Mouse (Mus musculus) bone marrow macrophage, adult 2 months (primary cell): ENCODE results near the gene Cubn. TPM values are rescaled to one million over a fixed set of nuclear protein-coding genes. Genes with fewer than 3 reads are reported as not detected.

ENCODE experiments used
- H3K27ac ChIP-seq: 2 replicates; pipeline ENCODE4 v1.5.1; 2012; ENCODE audit warnings: low read depth, low read length; ENCODE audit not compliant: insufficient read depth
- H3K4me1 ChIP-seq: 2 replicates; pipeline ENCODE4 v1.6.1; 2012; ENCODE audit warnings: low read length; ENCODE audit not compliant: control insufficient read depth, insufficient read depth
- H3K4me3 ChIP-seq: 2 replicates; pipeline ENCODE4 v1.5.1; 2012; ENCODE audit warnings: mild to moderate bottlenecking, low read length, moderate library complexity; ENCODE audit not compliant: insufficient read depth
- CTCF ChIP-seq: IDR thresholded peaks from 2 replicates; pipeline ENCODE4 v1.5.1; 2012; ENCODE audit warnings: low read depth, mild to moderate bottlenecking, low read length, moderate library complexity
- POLR2A ChIP-seq: IDR thresholded peaks from 2 replicates; pipeline ENCODE4 v1.6.1; 2012; ENCODE audit warnings: mild to moderate bottlenecking, low read depth, low read length, borderline replicate concordance
- polyA plus RNA-seq: library from polyadenylated mRNA; stranded (reverse); fragments of >200 nt; gene quantifications from 2 replicates; pipeline ENCODE4 v1.2.4, GENCODE M21; 2012; ENCODE audit not compliant: missing spikeins, insufficient read depth, insufficient read length

The Cubn gene
- polyA plus RNA-seq, 1 experiment = 0.08 TPM

DNA sequence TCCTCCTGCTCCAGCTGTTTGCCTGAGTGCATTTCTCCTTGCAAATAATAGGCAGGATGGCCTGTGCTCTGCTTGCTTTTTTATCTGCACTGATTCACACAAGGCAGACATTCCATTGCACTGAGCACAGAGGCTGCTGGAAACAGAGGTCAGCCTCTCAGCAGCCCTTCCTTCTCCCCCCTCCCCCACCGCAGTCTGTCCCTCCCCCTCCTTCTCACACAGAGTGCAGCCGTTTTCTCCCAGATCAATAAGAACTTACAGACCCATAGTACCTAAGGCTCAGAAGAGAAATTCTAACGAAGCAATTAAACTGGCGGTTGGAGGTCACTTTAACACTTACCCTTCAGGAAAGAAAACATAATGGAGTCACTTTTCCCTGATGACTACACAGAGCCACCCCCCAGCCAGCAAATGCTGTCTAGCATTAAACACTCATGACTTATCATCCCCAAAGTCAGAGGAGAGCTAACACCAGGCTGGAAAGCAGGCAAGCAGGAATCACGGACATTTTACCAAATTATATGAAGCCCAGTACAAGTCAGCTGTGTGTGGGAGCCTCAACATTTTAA lies 119.3 kb downstream of the Cubn start:
- Histone ChIP-seq H3K4me1 (no peaks in the 10 kb centered on the region), H3K27ac (no peak overlapping the region), H3K4me3 (no peak overlapping the region)
- no peak for TF ChIP-seq CTCF
- TF ChIP-seq POLR2A = no peak

DNA sequence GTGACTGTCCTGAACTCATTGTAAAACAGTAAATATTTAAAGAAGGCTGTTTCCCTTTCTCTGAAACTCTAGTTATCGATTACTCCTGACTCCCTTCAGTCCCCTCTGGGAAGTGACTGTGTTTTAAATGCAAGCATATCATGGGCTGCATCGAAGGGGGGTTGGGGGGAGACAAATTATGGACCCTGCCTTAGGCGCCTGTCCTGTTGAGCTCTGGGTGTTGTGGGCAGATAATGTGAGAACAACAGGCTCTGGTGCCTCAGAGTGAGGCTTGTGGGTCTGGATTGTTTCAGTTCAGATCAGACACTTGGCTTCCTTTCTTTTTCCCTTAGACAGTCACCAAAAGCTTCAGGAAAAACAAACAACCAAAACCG lies 119.8 kb downstream of the Cubn start:
- TF ChIP-seq CTCF (no peak), POLR2A (no peak)
- no peak overlapping the region for H3K4me3 ChIP-seq
- no peak overlapping the region for H3K27ac ChIP-seq
- H3K4me1 ChIP-seq = no peaks in the 10 kb centered on the region

DNA sequence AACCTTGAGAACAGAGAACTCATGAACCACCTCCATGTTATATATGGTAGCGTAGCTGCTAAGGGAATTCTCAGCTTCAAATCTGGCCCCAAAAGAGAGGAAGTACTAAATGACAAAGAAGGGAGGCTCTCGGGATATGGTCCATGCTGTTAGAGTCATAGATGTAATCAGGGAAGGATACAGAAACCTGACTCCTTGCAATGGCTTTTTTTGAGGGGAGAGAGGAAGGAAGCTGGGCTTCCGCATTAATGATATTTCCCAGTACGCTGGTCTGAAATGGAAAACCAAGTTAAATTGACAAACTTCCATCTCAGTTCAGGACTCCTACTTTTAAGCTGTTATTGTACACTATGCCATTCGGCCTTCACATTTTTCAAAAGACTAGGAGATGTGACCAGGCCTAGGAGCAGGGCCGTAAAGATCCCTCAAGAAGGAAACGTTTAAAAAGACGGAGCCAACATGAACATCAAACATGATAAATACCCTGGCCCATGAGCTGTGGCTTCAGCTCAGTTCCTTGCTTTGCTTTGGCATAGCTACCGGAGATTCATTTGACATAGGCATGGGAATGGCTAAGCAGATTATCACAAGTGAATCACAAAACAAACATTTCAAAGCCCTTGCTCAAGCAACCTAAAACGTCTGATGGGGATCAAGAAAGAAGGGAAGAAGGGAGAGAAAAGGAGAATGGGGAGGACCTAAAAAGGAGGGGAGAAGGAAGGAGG lies 120.4 kb downstream of the Cubn start:
- Histone ChIP-seq H3K4me3 (no peak overlapping the region), H3K27ac (no peak overlapping the region), H3K4me1 (no peaks in the 10 kb centered on the region)
- no peak for TF ChIP-seq POLR2A
- TF ChIP-seq CTCF = no peak

DNA sequence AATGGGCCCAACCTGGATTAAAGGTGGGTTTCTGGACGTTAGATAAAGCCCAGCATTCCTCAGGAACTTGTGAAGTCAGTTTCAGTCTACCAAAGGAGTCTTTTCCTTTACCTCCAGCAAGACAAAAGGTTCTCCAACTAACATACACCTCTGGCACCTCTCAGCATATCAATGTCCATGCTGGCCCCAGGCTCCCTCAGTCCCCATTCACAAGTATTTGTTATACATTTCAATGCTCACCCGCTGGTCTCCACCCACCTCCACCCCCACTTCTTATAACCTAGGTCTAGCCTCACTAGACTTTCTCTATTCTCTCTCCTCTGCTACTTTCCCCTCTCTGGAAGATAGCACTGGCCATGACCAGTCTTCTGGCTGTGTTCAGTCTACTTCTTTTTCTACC lies 121.1 kb downstream of the Cubn start:
- Histone ChIP-seq H3K27ac (no peak overlapping the region), H3K4me3 (no peak overlapping the region), H3K4me1 (no peaks in the 10 kb centered on the region)
- no peak for TF ChIP-seq POLR2A
- TF ChIP-seq CTCF = no peak

DNA sequence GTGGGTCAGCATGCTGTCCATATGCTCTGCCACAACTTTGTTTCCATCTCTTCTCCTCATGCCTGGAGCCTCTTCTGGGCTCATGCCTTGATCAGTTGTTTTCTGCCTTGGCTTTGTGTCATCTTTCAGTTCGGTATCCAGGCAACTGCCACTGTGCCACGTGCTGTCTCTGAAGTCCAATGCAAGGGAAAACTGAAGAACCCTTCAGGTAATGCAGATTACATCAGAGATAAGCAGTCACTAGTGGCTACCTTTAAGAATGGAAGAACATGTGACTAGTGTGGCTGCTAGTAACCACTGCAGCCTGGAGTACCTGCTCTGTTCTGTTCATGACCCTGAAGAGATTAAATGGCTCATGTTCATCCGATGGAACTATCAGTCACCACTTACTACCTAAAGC lies 123.1 kb downstream of the Cubn start:
- H3K27ac ChIP-seq = no peak overlapping the region
- no peak for TF ChIP-seq POLR2A
- no peak for TF ChIP-seq CTCF

DNA sequence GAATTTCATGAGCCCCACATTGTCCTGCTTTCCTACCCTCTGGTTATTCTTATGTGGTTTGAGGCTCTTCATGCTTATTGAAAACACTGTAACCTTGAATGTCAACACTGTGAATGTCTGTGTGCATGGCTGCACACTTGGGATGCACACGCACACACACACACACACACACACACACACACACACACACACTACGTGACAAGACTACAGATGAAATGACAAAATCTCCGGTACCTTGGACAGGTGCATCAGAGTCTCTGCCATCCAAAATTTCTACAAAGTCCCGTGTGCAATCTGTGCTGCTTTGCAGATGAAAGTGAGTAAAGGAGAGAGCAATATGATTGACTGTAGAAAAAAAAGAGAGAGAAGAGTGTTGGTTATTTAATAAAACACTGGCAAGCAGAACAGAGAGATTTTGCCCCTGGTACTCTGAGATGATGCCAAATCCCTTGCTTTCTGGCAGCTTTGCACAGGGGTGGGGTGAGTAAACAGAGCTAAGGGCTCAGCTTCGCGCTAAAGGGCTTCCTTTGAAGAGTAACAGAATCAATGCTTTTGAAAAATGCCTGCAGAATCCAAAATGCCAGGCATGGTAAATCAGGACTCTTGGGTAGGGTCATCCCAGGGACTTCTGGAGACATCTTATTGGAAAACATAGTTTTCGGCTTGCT lies 133.6 kb downstream of the Cubn start:
- Histone ChIP-seq H3K27ac (no peak overlapping the region), H3K4me3 (no peak overlapping the region), H3K4me1 (no peaks in the 10 kb centered on the region)
- TF ChIP-seq POLR2A (no peak), CTCF (no peak)

More for the DNA sequence above, 123.1 kb downstream of the Cubn start:
- H3K4me3 ChIP-seq = no peak overlapping the region
- no peaks in the 10 kb centered on the region for H3K4me1 ChIP-seq

DNA sequence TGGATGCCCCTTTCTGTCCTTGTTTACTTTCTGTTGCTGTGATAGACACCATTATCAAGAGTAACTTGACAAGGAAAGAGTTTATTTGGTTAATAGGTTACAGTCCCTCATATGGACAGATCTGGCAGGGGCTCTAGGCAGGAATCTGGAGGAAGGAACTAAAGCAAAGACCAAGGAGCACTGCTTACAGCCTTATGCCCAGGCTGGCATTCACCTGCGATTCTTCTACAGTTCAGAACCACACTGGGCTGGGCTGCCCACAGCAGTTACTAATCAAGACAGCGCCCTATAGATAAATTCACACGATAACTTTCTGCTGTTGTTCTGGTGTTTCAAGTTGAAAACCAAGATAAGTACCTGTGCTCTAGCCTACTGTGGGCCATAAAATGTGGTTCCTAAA lies 138.8 kb downstream of the Cubn start:
- no peak for TF ChIP-seq CTCF
- TF ChIP-seq POLR2A = no peak
- Histone ChIP-seq H3K4me1 (no peaks in the 10 kb centered on the region), H3K4me3 (no peak overlapping the region), H3K27ac (no peak overlapping the region)

DNA sequence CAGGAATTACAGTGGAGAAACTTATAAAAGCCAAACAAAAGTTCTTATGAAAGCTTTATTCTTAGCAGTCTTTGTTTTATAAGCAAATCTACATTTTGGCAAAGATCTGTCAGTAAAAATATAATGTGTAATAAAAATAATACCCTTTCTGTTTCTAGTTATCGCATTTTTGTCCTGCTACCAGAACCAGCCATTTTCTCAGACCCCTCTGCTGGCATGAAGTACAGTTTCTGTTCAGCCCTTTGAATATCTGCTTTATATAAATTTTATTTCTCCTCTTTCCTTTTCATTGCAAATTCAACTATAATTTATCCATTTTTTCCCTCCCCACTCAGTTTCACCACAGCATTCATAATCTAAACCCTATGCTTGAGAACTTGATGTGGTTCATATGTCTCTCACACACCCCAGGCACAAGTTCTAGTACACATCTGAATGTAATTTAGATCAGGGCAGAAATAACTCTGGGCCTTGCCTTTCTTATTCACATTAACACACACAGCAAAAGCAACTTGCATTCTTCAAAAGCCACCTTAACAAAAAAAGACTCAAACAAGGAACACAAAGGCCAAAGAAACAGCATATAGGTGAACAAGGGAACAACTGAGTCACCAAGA lies 139.4 kb downstream of the Cubn start:
- no peak overlapping the region for H3K27ac ChIP-seq
- H3K4me3 ChIP-seq = no peak overlapping the region
- TF ChIP-seq POLR2A (no peak), CTCF (no peak)
- no peaks in the 10 kb centered on the region for H3K4me1 ChIP-seq

DNA sequence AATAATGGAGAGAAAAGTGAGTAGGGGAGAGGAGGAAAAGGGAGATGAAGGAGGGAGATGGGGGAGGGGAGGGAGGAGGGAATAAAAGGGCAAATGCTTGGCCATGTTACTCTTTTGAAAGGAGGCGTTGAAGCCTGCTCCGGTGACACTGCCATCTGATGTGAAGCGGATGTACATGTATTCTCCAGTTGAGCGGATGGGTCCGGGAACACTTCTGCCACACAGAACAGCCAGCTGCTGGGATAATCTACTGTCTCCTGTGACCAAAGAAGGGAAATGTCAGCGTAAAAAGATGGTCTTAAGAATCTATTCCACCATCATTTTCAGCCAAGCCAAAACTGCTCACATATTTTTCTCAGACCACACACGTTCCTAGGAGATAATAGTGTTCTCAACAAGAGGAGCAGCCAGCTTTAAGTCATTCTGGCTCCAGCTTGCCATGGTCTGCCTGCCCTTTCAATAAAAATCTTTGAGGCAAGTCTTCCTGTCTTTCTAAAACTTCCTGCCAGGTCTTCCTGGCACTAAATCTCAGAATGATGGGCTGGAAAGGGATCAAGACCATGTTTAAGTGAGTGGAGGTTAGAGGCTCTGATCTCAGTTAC lies 149.2 kb downstream of the Cubn start:
- Histone ChIP-seq H3K4me3 (no peak overlapping the region), H3K27ac (no peak overlapping the region), H3K4me1 (no peaks in the 10 kb centered on the region)
- TF ChIP-seq POLR2A (no peak), CTCF (no peak)

DNA sequence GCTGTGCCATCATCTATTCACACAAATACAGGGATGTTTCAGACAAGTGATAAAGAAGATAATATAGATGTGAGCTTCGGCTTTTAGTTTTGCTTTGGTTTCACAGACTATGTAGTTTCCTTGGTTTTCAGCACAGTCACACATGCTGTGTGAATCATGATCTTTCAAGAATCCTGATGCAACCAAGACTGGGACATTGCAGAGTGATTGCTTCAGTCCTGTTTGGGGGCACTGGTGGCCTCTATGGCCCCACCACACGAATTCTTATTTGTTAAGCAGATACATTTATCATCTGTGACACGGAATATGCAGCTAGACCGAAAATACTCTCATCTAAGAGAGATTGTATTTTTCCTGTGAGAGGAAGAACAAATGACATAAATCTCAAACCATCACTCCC lies 156.2 kb downstream of the Cubn start:
- Histone ChIP-seq H3K4me3 (no peak overlapping the region), H3K27ac (no peak overlapping the region), H3K4me1 (peaks cover 4% of the 10 kb centered on the region)
- TF ChIP-seq CTCF = no peak
- TF ChIP-seq POLR2A = no peak
